Mouse (Mus musculus): ENCODE measurements around the gene Ifi27. TPM values are rescaled to one million over a fixed set of nuclear protein-coding genes. Genes with fewer than 3 reads are reported as not detected.
"Not testable (repeated sequence)": the region's sequence is repeated elsewhere in the genome, so short reads cannot be mapped to it uniquely, and the experiment has no call there.

Ifi27 gene
- total and polyA plus RNA-seq, 2 experiments from 2014 or later = 16.2 to 23.3 TPM

- whole genome bisulfite sequencing = 58% methylated on average over 2 of the region's 2 CpGs
- Histone ChIP-seq H3K9ac (replicated peaks; ENCODE audit: low read length, poor library complexity, severe bottlenecking) (no peak overlapping the region), H3K27ac (ENCODE audit: low read depth, low read length) (no peak overlapping the region), H3K4me1 (ENCODE audit: insufficient read depth, low read length) (no peaks in the 10 kb centered on the region), H3K4me2 (ENCODE audit: low read depth, low read length, poor library complexity, severe bottlenecking) (no peak overlapping the region), H3K9me3 (ENCODE audit: low read length) (no peaks in the 10 kb centered on the region), H3K36me3 (ENCODE audit: insufficient read depth, low read length) (no peaks in the 10 kb centered on the region), H3K4me3 (ENCODE audit: low read depth, low read length) (no peak overlapping the region), H3K27me3 (ENCODE audit: insufficient read depth, low read length) (no peaks in the 10 kb centered on the region)
- TF ChIP-seq CTCF (IDR thresholded peaks at IDR 0.05) = no peak
- DNase-seq (ENCODE audit: low spot score) (no peak), ATAC-seq (ENCODE audit: low FRiP score) (no peak)
Measured at GRCm38 (mm10) chr12:103474481-103474880, 40.5 kb downstream of the Ifi27 start.

GRCm38 (mm10) chr12:103476779-103477389 lies 42.9 kb downstream of the Ifi27 start:
- H3K9ac ChIP-seq (replicated peaks; ENCODE audit: low read length, poor library complexity, severe bottlenecking) = no peak overlapping the region
- TF ChIP-seq CTCF (IDR thresholded peaks at IDR 0.05) = no peak
- ATAC-seq (ENCODE audit: low FRiP score) (no peak), DNase-seq (ENCODE audit: low spot score) (no peak)
- no peaks in the 10 kb centered on the region for H3K4me1 ChIP-seq (ENCODE audit: insufficient read depth, low read length)
- no peaks in the 10 kb centered on the region for H3K9me3 ChIP-seq (ENCODE audit: low read length)
- H3K27ac ChIP-seq (ENCODE audit: low read depth, low read length) = no peak overlapping the region
- H3K27me3 ChIP-seq (ENCODE audit: insufficient read depth, low read length) = no peaks in the 10 kb centered on the region
- H3K36me3 ChIP-seq (ENCODE audit: insufficient read depth, low read length) = no peaks in the 10 kb centered on the region
- no peak overlapping the region for H3K4me3 ChIP-seq (ENCODE audit: low read depth, low read length)
- 72% methylated on average over 1 of the region's 1 CpGs for WGBS
- H3K4me2 ChIP-seq (ENCODE audit: low read depth, low read length, poor library complexity, severe bottlenecking) = no peak overlapping the region

GRCm38 (mm10) chr12:103477461-103478015 lies 43.5 kb downstream of the Ifi27 start:
- ATAC-seq (ENCODE audit: low FRiP score) = no peak
- no peaks in the 10 kb centered on the region for H3K27me3 ChIP-seq (ENCODE audit: insufficient read depth, low read length)

GRCm38 (mm10) chr12:103481671-103482070 lies 47.7 kb downstream of the Ifi27 start:
- Histone ChIP-seq H3K27ac (ENCODE audit: low read depth, low read length) (no peak overlapping the region), H3K4me3 (ENCODE audit: low read depth, low read length) (no peak overlapping the region), H3K4me2 (ENCODE audit: low read depth, low read length, poor library complexity, severe bottlenecking) (no peak overlapping the region), H3K9ac (replicated peaks; ENCODE audit: low read length, poor library complexity, severe bottlenecking) (no peak overlapping the region), H3K9me3 (ENCODE audit: low read length) (no peaks in the 10 kb centered on the region), H3K27me3 (ENCODE audit: insufficient read depth, low read length) (no peaks in the 10 kb centered on the region), H3K4me1 (ENCODE audit: insufficient read depth, low read length) (no peaks in the 10 kb centered on the region), H3K36me3 (ENCODE audit: insufficient read depth, low read length) (no peaks in the 10 kb centered on the region)
- ATAC-seq (ENCODE audit: low FRiP score) (no peak), DNase-seq (ENCODE audit: low spot score) (no peak)
- TF ChIP-seq CTCF (IDR thresholded peaks at IDR 0.05) = no peak
- WGBS = 82% methylated on average over 5 of the region's 5 CpGs

More at GRCm38 (mm10) chr12:103477461-103478015, 43.5 kb downstream of the Ifi27 start:
- Histone ChIP-seq H3K27ac (ENCODE audit: low read depth, low read length) (no peak overlapping the region), H3K4me2 (ENCODE audit: low read depth, low read length, poor library complexity, severe bottlenecking) (no peak overlapping the region), H3K9me3 (ENCODE audit: low read length) (no peaks in the 10 kb centered on the region), H3K36me3 (ENCODE audit: insufficient read depth, low read length) (no peaks in the 10 kb centered on the region), H3K9ac (replicated peaks; ENCODE audit: low read length, poor library complexity, severe bottlenecking) (no peak overlapping the region), H3K4me1 (ENCODE audit: insufficient read depth, low read length) (no peaks in the 10 kb centered on the region), H3K4me3 (ENCODE audit: low read depth, low read length) (no peak overlapping the region)
- TF ChIP-seq CTCF (IDR thresholded peaks at IDR 0.05) = no peak
- DNase-seq (ENCODE audit: low spot score) = no peak
- WGBS = 82% methylated on average over 7 of the region's 7 CpGs

GRCm38 (mm10) chr12:103482781-103483180 lies 48.8 kb downstream of the Ifi27 start:
- no peak overlapping the region for H3K9ac ChIP-seq (replicated peaks; ENCODE audit: low read length, poor library complexity, severe bottlenecking)
- ATAC-seq (ENCODE audit: low FRiP score) = no peak
- TF ChIP-seq CTCF (IDR thresholded peaks at IDR 0.05) = no peak

GRCm38 (mm10) chr12:103484200-103484972 lies 50.4 kb downstream of the Ifi27 start:
- not testable (repeated sequence) for H3K9me3 ChIP-seq (ENCODE audit: low read length); H3K27me3 ChIP-seq (ENCODE audit: insufficient read depth, low read length); H3K27ac ChIP-seq (ENCODE audit: low read depth, low read length); H3K4me1 ChIP-seq (ENCODE audit: insufficient read depth, low read length); H3K9ac ChIP-seq (replicated peaks; ENCODE audit: low read length, poor library complexity, severe bottlenecking); DNase-seq (ENCODE audit: low spot score); H3K4me2 ChIP-seq (ENCODE audit: low read depth, low read length, poor library complexity, severe bottlenecking); H3K36me3 ChIP-seq (ENCODE audit: insufficient read depth, low read length); ATAC-seq (ENCODE audit: low FRiP score); H3K4me3 ChIP-seq (ENCODE audit: low read depth, low read length)
- WGBS = 69% methylated on average over 9 of the region's 9 CpGs

More at GRCm38 (mm10) chr12:103482781-103483180, 48.8 kb downstream of the Ifi27 start:
- WGBS = 95% methylated on average over 2 of the region's 2 CpGs
- Histone ChIP-seq H3K4me3 (ENCODE audit: low read depth, low read length) (no peak overlapping the region), H3K4me2 (ENCODE audit: low read depth, low read length, poor library complexity, severe bottlenecking) (no peak overlapping the region), H3K36me3 (ENCODE audit: insufficient read depth, low read length) (no peaks in the 10 kb centered on the region), H3K9me3 (ENCODE audit: low read length) (no peaks in the 10 kb centered on the region), H3K4me1 (ENCODE audit: insufficient read depth, low read length) (no peaks in the 10 kb centered on the region), H3K27me3 (ENCODE audit: insufficient read depth, low read length) (no peaks in the 10 kb centered on the region), H3K27ac (ENCODE audit: low read depth, low read length) (no peak overlapping the region)
- DNase-seq (ENCODE audit: low spot score) = no peak
